Mouse (Mus musculus) MEL (cell line): Measurements from ENCODE around the gene Pdzd2. TPM values are rescaled to one million over a fixed set of nuclear protein-coding genes. Genes with fewer than 3 reads are reported as not detected.

ENCODE experiments used
- DNase-seq: peaks from one replicate; pipeline ENCODE4 v3.0.0; 2011; ENCODE audit warnings: low read depth, low spot score
- H3K27ac ChIP-seq: 2 replicates; pipeline ENCODE4 v1.5.1; 2012; ENCODE audit warnings: low read depth, mild to moderate bottlenecking, control low read depth, low read length, moderate library complexity; ENCODE audit not compliant: control insufficient read depth
- H3K27me3 ChIP-seq, 2 experiments: fragments of 150-350 bp in 1 of 2; sonication (generic) in 1 of 2; 2 replicates each; pipeline ENCODE4 v1.6.1; 2012; ENCODE audit warnings: low read length in 2 of 2, mild to moderate bottlenecking in 2 of 2, improper control_type of control experiment in 1 of 2, moderate library complexity in 1 of 2; ENCODE audit not compliant: insufficient read depth in 2 of 2, control insufficient read depth in 1 of 2
- H3K36me3 ChIP-seq, 2 experiments: 2 replicates each; pipeline ENCODE4 v1.6.1; 2012 to 2014; ENCODE audit warnings: low read length in 2 of 2, improper control_type of control experiment in 1 of 2, inconsistent platforms in 1 of 2, mild to moderate bottlenecking in 1 of 2; ENCODE audit not compliant: insufficient read depth in 2 of 2, control insufficient read depth in 1 of 2
- H3K4me1 ChIP-seq, 2 experiments: fragments of 150-350 bp in 1 of 2; sonication (generic) in 1 of 2; 2 replicates each; pipeline ENCODE4 v1.6.1; 2012; ENCODE audit warnings: low read length in 2 of 2, improper control_type of control experiment in 1 of 2, mild to moderate bottlenecking in 1 of 2; ENCODE audit not compliant: insufficient read depth in 2 of 2, control insufficient read depth in 1 of 2
- H3K4me3 ChIP-seq, 2 experiments: fragments of 150-350 bp in 1 of 2; sonication (generic) in 1 of 2; 2 replicates each; pipeline ENCODE4 v1.5.1; 2012; ENCODE audit warnings: low read depth in 2 of 2, low read length in 2 of 2, mild to moderate bottlenecking in 2 of 2, moderate library complexity in 2 of 2, control low read depth in 1 of 2, improper control_type of control experiment in 1 of 2; ENCODE audit not compliant: control insufficient read depth in 1 of 2, insufficient read depth in 1 of 2
- H3K79me2 ChIP-seq: 2 replicates; pipeline ENCODE4 v1.6.1; 2012; ENCODE audit warnings: mild to moderate bottlenecking, low read length, moderate library complexity; ENCODE audit not compliant: control insufficient read depth, poor library complexity, insufficient read depth
- H3K9ac ChIP-seq: 2 replicates; pipeline ENCODE4 v1.6.1; 2012; ENCODE audit warnings: low read depth, mild to moderate bottlenecking, control low read depth, low read length, moderate library complexity; ENCODE audit not compliant: control insufficient read depth, poor library complexity, severe bottlenecking
- H3K9me3 ChIP-seq: fragments of 150-350 bp; sonication (generic); replicated peaks from 2 replicates; pipeline ENCODE4 v1.6.1; 2012; ENCODE audit warnings: mild to moderate bottlenecking, low read length, improper control_type of control experiment, moderate library complexity; ENCODE audit not compliant: insufficient read depth
- BHLHE40 ChIP-seq: IDR thresholded peaks from 2 replicates; pipeline ENCODE4 v1.6.1; 2012; ENCODE audit warnings: low read depth, mild to moderate bottlenecking, inconsistent platforms, low read length, improper control_type of control experiment, borderline replicate concordance
- CTCF ChIP-seq, 3 experiments: IDR thresholded peaks in 2 of 3; conservative IDR thresholded peaks in 1 of 3; 2 replicates each; pipeline ENCODE4 v1.5.1; 2011 to 2012; ENCODE audit warnings: low read length in 3 of 3, low read depth in 2 of 3, mild to moderate bottlenecking in 2 of 3, improper control_type of control experiment in 1 of 3, inconsistent platforms in 1 of 3, mixed read lengths in 1 of 3, moderate library complexity in 1 of 3; ENCODE audit not compliant: control insufficient read depth in 1 of 3, insufficient read depth in 1 of 3, poor library complexity in 1 of 3, severe bottlenecking in 1 of 3
- EP300 ChIP-seq, 2 experiments: IDR thresholded peaks; 2 replicates each; pipeline ENCODE4 v1.6.1; 2011; ENCODE audit warnings: improper control_type of control experiment in 2 of 2, low read length in 2 of 2, low read depth in 1 of 2, mild to moderate bottlenecking in 1 of 2
- ETS1 ChIP-seq: IDR thresholded peaks from 2 replicates; pipeline ENCODE4 v1.6.1; 2012; ENCODE audit warnings: low read depth, mild to moderate bottlenecking, inconsistent platforms, low read length, improper control_type of control experiment, moderate library complexity
- GABPA ChIP-seq: IDR thresholded peaks from 2 replicates; pipeline ENCODE4 v1.6.1; 2012; ENCODE audit warnings: low read depth, mild to moderate bottlenecking, inconsistent platforms, low read length, improper control_type of control experiment, moderate library complexity
- GATA1 ChIP-seq: IDR thresholded peaks from 2 replicates; pipeline ENCODE4 v1.6.1; 2011; ENCODE audit warnings: low read depth, low read length, improper control_type of control experiment
- MAFK ChIP-seq: IDR thresholded peaks from 2 replicates; pipeline ENCODE4 v1.6.1; 2011; ENCODE audit warnings: low read depth, mild to moderate bottlenecking, low read length, improper control_type of control experiment, borderline replicate concordance
- MXI1 ChIP-seq: IDR thresholded peaks from 2 replicates; pipeline ENCODE4 v1.6.1; 2011; ENCODE audit warnings: mild to moderate bottlenecking, low read depth, low read length, improper control_type of control experiment
- MYB ChIP-seq: IDR thresholded peaks from 2 replicates; pipeline ENCODE4 v1.6.1; 2011; ENCODE audit warnings: mild to moderate bottlenecking, low read depth, low read length, improper control_type of control experiment
- MYC ChIP-seq: IDR thresholded peaks from 2 replicates; pipeline ENCODE4 v1.6.1; 2011; ENCODE audit warnings: low read depth, mild to moderate bottlenecking, low read length, improper control_type of control experiment, moderate library complexity
- POLR2AphosphoS2 ChIP-seq: IDR thresholded peaks from 2 replicates; pipeline ENCODE4 v1.6.1; 2011; ENCODE audit warnings: low read length, improper control_type of control experiment
- RAD21 ChIP-seq: IDR thresholded peaks from 2 replicates; pipeline ENCODE4 v1.6.1; 2011; ENCODE audit warnings: mild to moderate bottlenecking, low read depth, low read length, improper control_type of control experiment
- RCOR1 ChIP-seq: IDR thresholded peaks from 2 replicates; pipeline ENCODE4 v1.6.1; 2012; ENCODE audit warnings: low read depth, mild to moderate bottlenecking, inconsistent platforms, low read length, improper control_type of control experiment
- TAL1 ChIP-seq: IDR thresholded peaks from 2 replicates; pipeline ENCODE4 v1.6.1; 2012; ENCODE audit warnings: mild to moderate bottlenecking, inconsistent platforms, low read length, moderate library complexity, mixed read lengths
- TBP ChIP-seq: IDR thresholded peaks from 2 replicates; pipeline ENCODE4 v1.8.0; 2011; ENCODE audit warnings: low read depth, low read length, improper control_type of control experiment
- UBTF ChIP-seq: IDR thresholded peaks from 2 replicates; pipeline ENCODE4 v1.6.1; 2012; ENCODE audit warnings: low read depth, mild to moderate bottlenecking, inconsistent platforms, low read length, improper control_type of control experiment, moderate library complexity, borderline replicate concordance; ENCODE audit not compliant: insufficient read depth
- USF2 ChIP-seq, 2 experiments: IDR thresholded peaks; 2 replicates each; pipeline ENCODE4 v1.6.1; 2011 to 2012; ENCODE audit warnings: improper control_type of control experiment in 2 of 2, low read length in 2 of 2, borderline replicate concordance in 1 of 2, inconsistent platforms in 1 of 2, low read depth in 1 of 2, mild to moderate bottlenecking in 1 of 2; ENCODE audit not compliant: insufficient read depth in 1 of 2
- ZKSCAN1 ChIP-seq: IDR thresholded peaks from 2 replicates; pipeline ENCODE4 v1.6.1; 2012; ENCODE audit warnings: low read depth, mild to moderate bottlenecking, inconsistent platforms, low read length, improper control_type of control experiment, moderate library complexity
- polyA plus RNA-seq, 2 experiments: library from polyadenylated mRNA; stranded (reverse) in 1 of 2; unstranded in 1 of 2; fragments of >175 nt in 1 of 2; fragments of >200 nt in 1 of 2; gene quantifications; 2 replicates each; pipeline versions ENCODE4 v1.2.1 to v1.2.4; 2012; ENCODE audit warnings: low replicate concordance in 2 of 2, low read depth in 1 of 2; ENCODE audit not compliant: insufficient read length in 2 of 2, insufficient read depth in 1 of 2, missing spikeins in 1 of 2
- total RNA-seq: library from RNA; depleted of rRNA; stranded (reverse); fragments of 300-350 nt; gene quantifications from 2 replicates; pipeline ENCODE4 v1.2.3, GENCODE M21; 2012

The Pdzd2 gene
- total and polyA plus RNA-seq, 3 experiments = 0.15 to 0.33 TPM; not detected in 1

- H3K36me3 ChIP-seq = no peaks in the 10 kb centered on the region
- no peaks in the 10 kb centered on the region for H3K79me2 ChIP-seq
- H3K9me3 ChIP-seq = no peaks in the 10 kb centered on the region
- TF ChIP-seq UBTF (no peak), TBP (no peak), RCOR1 (no peak), ETS1 (no peak), RAD21 (no peak), BHLHE40 (no peak), GATA1 (no peak), TAL1 (no peak), GABPA (no peak), EP300 (IDR thresholded peaks at IDR 0.05; ENCODE audit: low read depth in 1 of 2, low read length in 2 of 2) (no peak), MYC (no peak), MYB (no peak), USF2 (IDR thresholded peaks at IDR 0.05; ENCODE audit: borderline replicate concordance in 1 of 2, insufficient read depth in 1 of 2, low read depth in 1 of 2, low read length in 2 of 2) (no peak), MXI1 (no peak), MAFK (no peak), POLR2AphosphoS2 (no peak), CTCF (IDR thresholded peaks at IDR 0.05 in 2 of 3, conservative IDR thresholded peaks at IDR 0.05 in 1 of 3; ENCODE audit: control insufficient read depth in 1 of 3, insufficient read depth in 1 of 3, low read depth in 2 of 3, low read length in 3 of 3, poor library complexity in 1 of 3, severe bottlenecking in 1 of 3) (no peak)
- no peaks in the 10 kb centered on the region for H3K4me1 ChIP-seq
- H3K27ac ChIP-seq = no peak overlapping the region
- DNase-seq = no peak
- no peak overlapping the region for H3K9ac ChIP-seq
- H3K4me3 ChIP-seq = no peak overlapping the region
- H3K27me3 ChIP-seq = peaks cover 0 to 8% of the 10 kb centered on the region in 2 experiments; a peak in 2 of 4 replicates
Observed at GRCm38 (mm10) chr15:12549271-12549918, 190.3 kb downstream of the Pdzd2 start.

- TF ChIP-seq BHLHE40 (no peak), ZKSCAN1 (no peak)
- Histone ChIP-seq H3K27me3 (peaks cover 0 to 8% of the 10 kb centered on the region in 2 experiments; a peak in 2 of 4 replicates), H3K4me3 (no peak overlapping the region), H3K27ac (no peak overlapping the region), H3K4me1 (no peaks in the 10 kb centered on the region), H3K36me3 (no peaks in the 10 kb centered on the region), H3K9ac (no peak overlapping the region), H3K79me2 (no peaks in the 10 kb centered on the region), H3K9me3 (no peaks in the 10 kb centered on the region)
- no peak for DNase-seq
Observed at GRCm38 (mm10) chr15:12548696-12549095, 191.0 kb downstream of the Pdzd2 start.
